Mouse (Mus musculus) neural tube, embryonic 11.5 days (tissue): Measurements from ENCODE around the gene Cfl2. TPM values are rescaled to one million over a fixed set of nuclear protein-coding genes. Genes with fewer than 3 reads are reported as not detected.

Experiments used
- ATAC-seq: fragments of 200-750 bp; cut with Nextera tagmentation; 2 replicates; pipeline ENCODE4 v1.8.0; 2017; ENCODE audit warnings: moderate number of reproducible peaks, mild to moderate bottlenecking, moderate TSS enrichment, moderate library complexity; ENCODE audit not compliant: insufficient read depth, low FRiP score, low TSS enrichment
- DNase-seq: peaks from one replicate; pipeline ENCODE4 v3.0.0-alpha.2; 2015; ENCODE audit warnings: low spot score
- H3K27ac ChIP-seq: fragments of 300-500 bp; sonication (generic); 2 replicates; pipeline ENCODE4 v1.5.1; 2014; ENCODE audit warnings: low read depth, mild to moderate bottlenecking, low read length
- H3K27me3 ChIP-seq: fragments of 300-500 bp; sonication (generic); 2 replicates; pipeline ENCODE4 v1.6.1; 2014; ENCODE audit warnings: mild to moderate bottlenecking, low read length, mixed read lengths; ENCODE audit not compliant: control insufficient read depth, insufficient read depth
- H3K36me3 ChIP-seq: fragments of 300-500 bp; sonication (generic); 2 replicates; pipeline ENCODE4 v1.6.1; 2014; ENCODE audit warnings: mild to moderate bottlenecking, low read length, moderate library complexity, mixed read lengths; ENCODE audit not compliant: control insufficient read depth, insufficient read depth
- H3K4me1 ChIP-seq: fragments of 300-500 bp; sonication (generic); 2 replicates; pipeline ENCODE4 v1.6.1; 2014; ENCODE audit warnings: low read length, mixed read lengths; ENCODE audit not compliant: control insufficient read depth, insufficient read depth
- H3K4me2 ChIP-seq: fragments of 300-500 bp; sonication (generic); 2 replicates; pipeline ENCODE4 v1.6.1; 2014; ENCODE audit warnings: low read depth, mild to moderate bottlenecking, moderate library complexity
- H3K4me3 ChIP-seq: fragments of 300-500 bp; sonication (generic); 2 replicates; pipeline ENCODE4 v1.5.1; 2014; ENCODE audit warnings: low read depth, low read length
- H3K9ac ChIP-seq: fragments of 300-500 bp; sonication (generic); 2 replicates; pipeline ENCODE4 v1.6.1; 2014; ENCODE audit warnings: mild to moderate bottlenecking, low read length
- H3K9me3 ChIP-seq: fragments of 300-500 bp; sonication (generic); 2 replicates; pipeline ENCODE4 v1.6.1; 2016; ENCODE audit warnings: low read length; ENCODE audit not compliant: control insufficient read depth
- WGBS: fragments of 180-500 bp; shearing (Covaris S2); extraction: QIAGEN DNeasy Blood & Tissue Kit; methylation state at CpG from one replicate; pipeline ENCODE4 v1.1.7; 2014; 5-methylcytosine and 5-hydroxymethylcytosine counted together
- polyA plus RNA-seq: library from polyadenylated mRNA; unstranded; fragments of >200 nt; fragmentation: Nextera tagmentation; extraction: Ambion mirVana; gene quantifications from 2 replicates; pipeline ENCODE4 v1.2.1, GENCODE M21; 2014

Gene Cfl2
- polyA plus RNA-seq, 1 experiment from 2014 or later: 360 TPM

GRCm38 (mm10) chr12:54874711-54875110 is 12.0 kb upstream of the Cfl2 start:
- Histone ChIP-seq H3K4me1 (no peaks in the 10 kb centered on the region), H3K27me3 (no peaks in the 10 kb centered on the region), H3K27ac (no peak overlapping the region), H3K4me3 (no peak overlapping the region), H3K36me3 (no peaks in the 10 kb centered on the region), H3K9me3 (no peaks in the 10 kb centered on the region), H3K4me2 (no peak overlapping the region), H3K9ac (no peak overlapping the region)
- no peak for ATAC-seq
- DNase-seq: no peak
- 79% methylated on average over 6 of the region's 6 CpGs for WGBS

- peak; percentile 79 for ATAC-seq
These were observed 579 bp downstream of the Cfl2 start for GRCm38 (mm10) chr12:54861991-54862605.

GRCm38 (mm10) chr12:54859531-54859930 is 3.1 kb downstream of the Cfl2 start:
- Histone ChIP-seq H3K36me3 (peaks cover 3% of the 10 kb centered on the region), H3K27me3 (no peaks in the 10 kb centered on the region), H3K9me3 (no peaks in the 10 kb centered on the region), H3K4me3 (no peak overlapping the region), H3K9ac (no peak overlapping the region), H3K4me1 (no peaks in the 10 kb centered on the region), H3K27ac (no peak overlapping the region), H3K4me2 (no peak overlapping the region)
- WGBS: 88% methylated on average over 6 of the region's 6 CpGs
- ATAC-seq (no peak), DNase-seq (no peak)

More at GRCm38 (mm10) chr12:54861991-54862605, 579 bp downstream of the Cfl2 start:
- H3K9ac ChIP-seq: peak overlapping the region; percentile 98
- peaks cover 3% of the 10 kb centered on the region for H3K36me3 ChIP-seq
- H3K27ac ChIP-seq: peak overlapping the region; percentile 96
- WGBS: under 1% methylated on average over 36 of the region's 36 CpGs
- peak overlapping the region; percentile 94 for H3K4me3 ChIP-seq
- H3K9me3 ChIP-seq: no peaks in the 10 kb centered on the region
- H3K27me3 ChIP-seq: no peaks in the 10 kb centered on the region
- DNase-seq: no peak
- H3K4me1 ChIP-seq: no peaks in the 10 kb centered on the region
- H3K4me2 ChIP-seq: peak overlapping the region; percentile 50

- Histone ChIP-seq H3K9ac (no peak overlapping the region), H3K9me3 (no peaks in the 10 kb centered on the region), H3K27ac (no peak overlapping the region), H3K4me3 (no peak overlapping the region), H3K36me3 (no peaks in the 10 kb centered on the region; the same call in 1 of the 2 replicates), H3K4me1 (no peaks in the 10 kb centered on the region), H3K4me2 (no peak overlapping the region), H3K27me3 (no peaks in the 10 kb centered on the region)
- 81% methylated on average over 2 of the region's 2 CpGs for WGBS
- no peak for DNase-seq
- no peak for ATAC-seq
These were observed 12.1 kb downstream of the Cfl2 start for GRCm38 (mm10) chr12:54850551-54850950.

- Histone ChIP-seq H3K9ac (no peak overlapping the region), H3K4me1 (no peaks in the 10 kb centered on the region), H3K36me3 (no peaks in the 10 kb centered on the region), H3K9me3 (no peaks in the 10 kb centered on the region), H3K4me3 (no peak overlapping the region), H3K27me3 (no peaks in the 10 kb centered on the region), H3K27ac (no peak overlapping the region), H3K4me2 (no peak overlapping the region)
- DNase-seq (no peak), ATAC-seq (no peak)
These were observed 18.3 kb downstream of the Cfl2 start for GRCm38 (mm10) chr12:54844415-54844814.

GRCm38 (mm10) chr12:54841576-54841975 is 21.1 kb downstream of the Cfl2 start:
- ATAC-seq (no peak), DNase-seq (no peak)
- Histone ChIP-seq H3K9me3 (no peaks in the 10 kb centered on the region), H3K36me3 (no peaks in the 10 kb centered on the region), H3K4me1 (no peaks in the 10 kb centered on the region), H3K4me3 (no peak overlapping the region), H3K27me3 (no peaks in the 10 kb centered on the region), H3K9ac (no peak overlapping the region), H3K4me2 (no peak overlapping the region), H3K27ac (no peak overlapping the region)
- 78% methylated on average over 1 of the region's 1 CpGs for WGBS

- H3K4me1 ChIP-seq: no peaks in the 10 kb centered on the region; the same call in 1 of the 2 replicates
- H3K27ac ChIP-seq: no peak overlapping the region
- no peaks in the 10 kb centered on the region for H3K9me3 ChIP-seq
- DNase-seq: no peak
- WGBS: 81% methylated on average over 2 of the region's 2 CpGs
- no peak overlapping the region for H3K4me2 ChIP-seq
- H3K36me3 ChIP-seq: no peaks in the 10 kb centered on the region
- H3K9ac ChIP-seq: no peak overlapping the region
- H3K4me3 ChIP-seq: no peak overlapping the region
- no peaks in the 10 kb centered on the region for H3K27me3 ChIP-seq
- ATAC-seq: no peak
These were observed 22.9 kb downstream of the Cfl2 start for GRCm38 (mm10) chr12:54839815-54840214.

- no peaks in the 10 kb centered on the region; the same call in 1 of the 2 replicates for H3K4me1 ChIP-seq
- no peaks in the 10 kb centered on the region for H3K36me3 ChIP-seq
- H3K4me2 ChIP-seq: no peak overlapping the region
- no peak for ATAC-seq
- no peak overlapping the region for H3K27ac ChIP-seq
- no peak for DNase-seq
- no peak overlapping the region for H3K9ac ChIP-seq
- H3K27me3 ChIP-seq: no peaks in the 10 kb centered on the region
- H3K4me3 ChIP-seq: no peak overlapping the region
- H3K9me3 ChIP-seq: no peaks in the 10 kb centered on the region
These were observed 23.7 kb downstream of the Cfl2 start for GRCm38 (mm10) chr12:54838931-54839330.
